Mouse (Mus musculus) layer of hippocampus, adult 9-11 months (tissue): Measurements from ENCODE around the gene Plod1.

Source experiments
- DNase-seq: peaks from one replicate; pipeline ENCODE4 v3.0.0; 2022

Plod1 gene

GRCm38 (mm10) chr4:147937486-147937885 is 919 bp upstream of the Plod1 start:
- no peak for DNase-seq

- DNase-seq = no peak
Observed at GRCm38 (mm10) chr4:147937021-147937420, 454 bp upstream of the Plod1 start.

GRCm38 (mm10) chr4:147935904-147936303 is 663 bp downstream of the Plod1 start:
- DNase-seq = no peak

- no peak for DNase-seq
Observed at GRCm38 (mm10) chr4:147934611-147935010, 2.0 kb downstream of the Plod1 start.

- DNase-seq = no peak
Observed at GRCm38 (mm10) chr4:147934134-147934533, 2.4 kb downstream of the Plod1 start.

GRCm38 (mm10) chr4:147930946-147931345 is 5.6 kb downstream of the Plod1 start:
- DNase-seq = no peak

GRCm38 (mm10) chr4:147928540-147928939 is 8.0 kb downstream of the Plod1 start:
- DNase-seq = no peak

GRCm38 (mm10) chr4:147928136-147928535 is 8.4 kb downstream of the Plod1 start:
- DNase-seq = no peak

- DNase-seq = no peak
Observed at GRCm38 (mm10) chr4:147927705-147928104, 8.9 kb downstream of the Plod1 start.

GRCm38 (mm10) chr4:147922341-147922740 is 14.2 kb downstream of the Plod1 start:
- no peak for DNase-seq

- no peak for DNase-seq
Observed at GRCm38 (mm10) chr4:147920973-147921372, 15.6 kb downstream of the Plod1 start.

- DNase-seq = no peak
Observed at GRCm38 (mm10) chr4:147918459-147919121, 18.0 kb downstream of the Plod1 start.

GRCm38 (mm10) chr4:147909486-147909885 is 27.1 kb downstream of the Plod1 start:
- no peak for DNase-seq

- no peak for DNase-seq
Observed at GRCm38 (mm10) chr4:147906230-147906629, 30.3 kb downstream of the Plod1 start.

- DNase-seq = no peak
Observed at GRCm38 (mm10) chr4:147905090-147905659, 31.4 kb downstream of the Plod1 start.

- peak; percentile 94 for DNase-seq
Observed at GRCm38 (mm10) chr4:147904313-147905089, 32.1 kb downstream of the Plod1 start, which contains the start of gene Mfn2. TSS of gene Mfn2 (minus strand) at chr4:147904704.

GRCm38 (mm10) chr4:147903601-147904000 is 33.0 kb downstream of the Plod1 start:
- DNase-seq = no peak

GRCm38 (mm10) chr4:147902906-147903500 is 33.6 kb downstream of the Plod1 start:
- no peak for DNase-seq

GRCm38 (mm10) chr4:147900452-147900851 is 36.1 kb downstream of the Plod1 start:
- no peak for DNase-seq

GRCm38 (mm10) chr4:147897348-147897747 is 39.2 kb downstream of the Plod1 start:
- DNase-seq = peak; percentile 48

GRCm38 (mm10) chr4:147896411-147896810 is 40.2 kb downstream of the Plod1 start:
- no peak for DNase-seq

- DNase-seq = no peak
Observed at GRCm38 (mm10) chr4:147895815-147896330, 40.7 kb downstream of the Plod1 start.

- DNase-seq = peak; percentile 66
Observed at GRCm38 (mm10) chr4:147890341-147890740, 46.2 kb downstream of the Plod1 start.
